Mouse (Mus musculus) neural tube, embryonic 14.5 days (tissue): ENCODE measurements around the gene Eml4. TPM values are rescaled to one million over a fixed set of nuclear protein-coding genes. Genes with fewer than 3 reads are reported as not detected.

ENCODE experiments used
- polyA plus RNA-seq: library from polyadenylated mRNA; unstranded; fragments of >200 nt; fragmentation: Nextera tagmentation; extraction: Ambion mirVana; gene quantifications from 2 replicates; pipeline ENCODE4 v1.2.1, GENCODE M21; 2014

The Eml4 gene
- polyA plus RNA-seq, 1 experiment from 2014 or later = 36.2 TPM

Other genes with a start within 250 kb of the Eml4 start
- 3.9 and 4.8 TPM in 2 replicates for gene Pkdcc, start 135.6 kb upstream of the Eml4 start, polyA plus RNA-seq
- gene Cox7a2l, start 166.4 kb downstream of the Eml4 start, polyA plus RNA-seq = 205 and 209 TPM in 2 replicates